Mouse (Mus musculus) left cerebral cortex, adult 9 months (tissue): ENCODE measurements at regions not wholly inside any gene's neighbourhood (a gene's known extent, or its start where the extent isn't known, plus 50 kb on each side); places are given as distances from the start of the nearest gene placed in this dataset.

Experiments used
- DNase-seq, 2 experiments: peaks; one replicate each; pipeline ENCODE4 v3.0.0; 2022; ENCODE audit warnings: low spot score in 2 of 2

GRCm38 (mm10) chr8:8772424-8772823 lies 82.1 kb upstream of the Arglu1 start:
- DNase-seq: no peak

GRCm38 (mm10) chr8:8770397-8770796 lies 80.1 kb upstream of the Arglu1 start:
- no peak for DNase-seq

- no peak for DNase-seq
Observed at GRCm38 (mm10) chr8:8762354-8762753, 72.0 kb upstream of the Arglu1 start.

- DNase-seq: no peak
Observed at GRCm38 (mm10) chr8:8758283-8758682, 68.0 kb upstream of the Arglu1 start.

- no peak for DNase-seq
Observed at GRCm38 (mm10) chr8:8751208-8751607, 60.9 kb upstream of the Arglu1 start.

GRCm38 (mm10) chr8:8746691-8747090 lies 56.4 kb upstream of the Arglu1 start:
- no peak for DNase-seq

- no peak for DNase-seq
Observed at GRCm38 (mm10) chr8:8745615-8746285, 55.4 kb upstream of the Arglu1 start.
